Mouse (Mus musculus) monocyte, adult 5-6 weeks (primary cell): ENCODE measurements around the gene Olfr589. TPM values are rescaled to one million over a fixed set of nuclear protein-coding genes. Genes with fewer than 3 reads are reported as not detected.
"Not testable (repeated sequence)": the region's sequence is repeated elsewhere in the genome, so short reads cannot be mapped to it uniquely, and the experiment has no call there.

Experiments
- ATAC-seq: fragments of 153-309, 156-312 bp; replicated peaks from 2 replicates; pipeline ENCODE4 v1.8.0; 2017; ENCODE audit warnings: mild to moderate bottlenecking; ENCODE audit not compliant: low TSS enrichment, insufficient number of reproducible peaks, severe bottlenecking, poor library complexity, low FRiP score
- total RNA-seq: library from RNA; stranded (forward); fragments of 200-1000, 200-491, 200-594 nt; gene quantifications from 3 replicates; pipeline ENCODE4 v1.2.3, GENCODE M21; 2017

Olfr589 gene
- total RNA-seq: not detected in 3 replicates

- no peak for ATAC-seq
Observed at GRCm38 (mm10) chr7:103156256-103156655, at the start of gene Olfr589. Gene Olfr589, minus strand, starts transcription at chr7:103156356.

DNA sequence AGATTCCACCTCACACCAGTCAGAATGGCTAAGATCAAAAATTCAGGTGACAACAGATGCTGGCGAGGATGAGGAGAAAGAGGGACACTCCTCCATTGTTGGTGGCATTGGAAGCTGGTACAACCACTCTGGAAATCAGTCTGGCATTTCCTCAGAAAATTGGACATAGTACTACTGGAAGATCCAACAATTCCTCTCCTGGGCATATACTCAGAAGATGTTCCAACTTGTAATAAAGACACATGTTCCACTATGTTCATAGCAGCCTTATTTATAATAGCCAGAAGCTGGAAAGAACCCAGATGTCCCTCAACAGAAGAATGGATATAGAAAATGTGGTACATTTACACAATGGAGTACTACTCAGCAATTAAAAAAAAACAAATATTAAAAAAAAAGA, 28.3 kb upstream of the Olfr589 start, which contains the start of gene Olfr592:
Gene Olfr592 (plus strand): TSS at position 301 of the 400 bp plus-strand sequence.
- not testable (repeated sequence) for ATAC-seq

- no peak for ATAC-seq
Observed at GRCm38 (mm10) chr7:103178240-103178639, 22.1 kb upstream of the Olfr589 start, which contains the start of gene Olfr591. Gene Olfr591, minus strand, starts transcription at chr7:103178340.

- ATAC-seq: no peak
Observed at GRCm38 (mm10) chr7:103169697-103170096, 13.5 kb upstream of the Olfr589 start.

GRCm38 (mm10) chr7:103140579-103140978, 15.6 kb downstream of the Olfr589 start, which contains the start of gene Olfr588-ps1:
Gene Olfr588-ps1, plus strand, starts transcription at chr7:103140879.
- ATAC-seq: no peak

DNA sequence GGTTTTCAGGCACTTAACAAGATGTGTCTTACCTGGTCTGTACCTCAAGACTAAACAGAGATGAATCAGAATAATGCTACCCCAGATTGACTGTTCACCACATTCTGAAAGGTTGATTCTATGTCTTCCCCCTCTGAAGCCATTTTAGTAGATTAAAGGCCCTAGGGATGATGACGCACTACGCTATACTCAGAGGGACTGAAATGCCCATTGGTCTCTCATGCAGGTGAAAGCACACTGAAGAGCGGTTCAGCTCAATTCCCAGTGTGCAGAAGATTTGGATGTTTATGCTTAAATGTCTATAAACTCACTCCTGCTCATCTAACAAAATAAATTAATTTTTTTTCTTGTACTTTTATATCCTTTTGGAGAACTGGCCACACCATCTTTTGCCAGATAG, 30.6 kb downstream of the Olfr589 start, which contains the start of gene Olfr586:
Gene Olfr586 (minus strand): TSS at position 101 of the 400 bp plus-strand sequence.
- ATAC-seq: no peak

- no peak for ATAC-seq
Observed at GRCm38 (mm10) chr7:103119406-103119805, 36.8 kb downstream of the Olfr589 start.

Other genes with a start within 250 kb of the Olfr589 start
- gene Olfr571, start 238.8 kb downstream of the Olfr589 start, total RNA-seq: not detected in 3 replicates
- gene Olfr572, start 231.9 kb downstream of the Olfr589 start, total RNA-seq: not detected in 3 replicates
- not detected in 3 replicates for gene Olfr573-ps1, start 213.8 kb downstream of the Olfr589 start, total RNA-seq
- not detected in 3 replicates for gene Olfr574, start 207.9 kb downstream of the Olfr589 start, total RNA-seq
- gene Olfr575, start 197.6 kb downstream of the Olfr589 start, total RNA-seq: not detected in 3 replicates
- not detected in 3 replicates for gene Olfr576, start 193.7 kb downstream of the Olfr589 start, total RNA-seq
- not detected in 3 replicates for gene Olfr577, start 180.4 kb downstream of the Olfr589 start, total RNA-seq
- gene Olfr578, start 167.0 kb downstream of the Olfr589 start, total RNA-seq: not detected in 3 replicates
- not detected in 3 replicates for gene Olfr582, start 118.3 kb downstream of the Olfr589 start, total RNA-seq
- gene Olfr583, start 105.1 kb downstream of the Olfr589 start, total RNA-seq: not detected in 3 replicates
- gene Olfr584, start 74.5 kb downstream of the Olfr589 start, total RNA-seq: not detected in 3 replicates
- 1.3 TPM in 1 of 3 replicates, not detected in the others for gene Olfr585, start 58.6 kb downstream of the Olfr589 start, total RNA-seq
- not detected in 3 replicates for gene Olfr586, start 30.7 kb downstream of the Olfr589 start, total RNA-seq
- not detected in 3 replicates for gene Olfr588-ps1, start 15.5 kb downstream of the Olfr589 start, total RNA-seq
- gene Olfr591, start 22.0 kb upstream of the Olfr589 start, total RNA-seq: not detected in 3 replicates
- 0.10 TPM in 1 of 3 replicates, not detected in the others for gene Olfr592, start 28.4 kb upstream of the Olfr589 start, total RNA-seq
- gene Olfr593, start 55.5 kb upstream of the Olfr589 start, total RNA-seq: not detected in 3 replicates
- not detected in 3 replicates for gene Olfr594, start 60.6 kb upstream of the Olfr589 start, total RNA-seq
- not detected in 3 replicates for gene Usp17ld, start 96.1 kb upstream of the Olfr589 start, total RNA-seq
- gene Olfr596, start 149.3 kb upstream of the Olfr589 start, total RNA-seq: not detected in 3 replicates
- gene Olfr597, start 160.0 kb upstream of the Olfr589 start, total RNA-seq: not detected in 3 replicates
- gene Olfr598, start 167.2 kb upstream of the Olfr589 start, total RNA-seq: not detected in 3 replicates
- not detected in 3 replicates for gene Olfr599, start 179.6 kb upstream of the Olfr589 start, total RNA-seq
- not detected in 3 replicates for gene Olfr600, start 193.3 kb upstream of the Olfr589 start, total RNA-seq
- gene Olfr601, start 206.3 kb upstream of the Olfr589 start, total RNA-seq: not detected in 3 replicates
- not detected in 3 replicates for gene Olfr603, start 229.8 kb upstream of the Olfr589 start, total RNA-seq